Mouse (Mus musculus): Measurements from ENCODE around the gene Cpa4.

Gene Cpa4

GRCm38 (mm10) chr6:30568069-30568468 lies at the start of gene Cpa4:
TSS of gene Cpa4 (plus strand) at chr6:30568369.
- no peak for DNase-seq (ENCODE audit: low spot score)

GRCm38 (mm10) chr6:30520400-30520799 lies 47.8 kb upstream of the Cpa4 start:
- DNase-seq (ENCODE audit: low spot score) = no peak

- DNase-seq (ENCODE audit: low spot score) = no peak
These were observed 42.5 kb upstream of the Cpa4 start for GRCm38 (mm10) chr6:30525456-30526332.

- peak; percentile 50 for DNase-seq (ENCODE audit: low spot score)
These were observed 41.3 kb upstream of the Cpa4 start for GRCm38 (mm10) chr6:30526586-30527515.

GRCm38 (mm10) chr6:30528800-30529199 lies 39.4 kb upstream of the Cpa4 start:
- DNase-seq (ENCODE audit: low spot score) = no peak

- DNase-seq (ENCODE audit: low spot score) = no peak
These were observed 32.8 kb upstream of the Cpa4 start for GRCm38 (mm10) chr6:30535340-30535739.

GRCm38 (mm10) chr6:30538240-30538639 lies 29.9 kb upstream of the Cpa4 start:
- peak; percentile 72 for DNase-seq (ENCODE audit: low spot score)

GRCm38 (mm10) chr6:30538800-30539199 lies 29.4 kb upstream of the Cpa4 start:
- DNase-seq (ENCODE audit: low spot score) = no peak

- no peak for DNase-seq (ENCODE audit: low spot score)
These were observed 27.0 kb upstream of the Cpa4 start, which contains the start of gene Cpa2 for GRCm38 (mm10) chr6:30541009-30541799. TSS of gene Cpa2 (plus strand) at chr6:30541582.

GRCm38 (mm10) chr6:30542277-30542676 lies 25.9 kb upstream of the Cpa4 start:
- DNase-seq (ENCODE audit: low spot score) = peak; percentile 20

GRCm38 (mm10) chr6:30543077-30543476 lies 25.1 kb upstream of the Cpa4 start:
- no peak for DNase-seq (ENCODE audit: low spot score)

- no peak for DNase-seq (ENCODE audit: low spot score)
These were observed 24.3 kb upstream of the Cpa4 start for GRCm38 (mm10) chr6:30543851-30544250.

- DNase-seq (ENCODE audit: low spot score) = no peak
These were observed 22.5 kb upstream of the Cpa4 start for GRCm38 (mm10) chr6:30545689-30546088.

GRCm38 (mm10) chr6:30546571-30547273 lies 21.4 kb upstream of the Cpa4 start:
- DNase-seq (ENCODE audit: low spot score) = peak; percentile 27

- peak; percentile 58 for DNase-seq (ENCODE audit: low spot score)
These were observed 20.9 kb upstream of the Cpa4 start for GRCm38 (mm10) chr6:30547274-30547645.

- no peak for DNase-seq (ENCODE audit: low spot score)
These were observed 20.4 kb upstream of the Cpa4 start for GRCm38 (mm10) chr6:30547656-30548306.

GRCm38 (mm10) chr6:30549231-30549761 lies 18.9 kb upstream of the Cpa4 start:
- peak; percentile 65 for DNase-seq (ENCODE audit: low spot score)

- no peak for DNase-seq (ENCODE audit: low spot score)
These were observed 17.5 kb upstream of the Cpa4 start for GRCm38 (mm10) chr6:30550496-30551192.

GRCm38 (mm10) chr6:30551193-30551515 lies 17.0 kb upstream of the Cpa4 start:
- DNase-seq (ENCODE audit: low spot score) = no peak
